Mouse (Mus musculus): ENCODE data around the gene Egln2. TPM values are rescaled to one million over a fixed set of nuclear protein-coding genes. Genes with fewer than 3 reads are reported as not detected.
A peak's percentile ranks its signal among the peaks of the same experiment; 100 is the strongest.

The Egln2 gene
- polyA plus RNA-seq, 1 experiment from 2014 or later, result 48.4 TPM

- H3K4me1 ChIP-seq (ENCODE audit: control insufficient read depth, insufficient read depth, low read length), result peaks cover 13% of the 10 kb centered on the region
- peak overlapping the region; percentile 50; the same call in 1 of the 2 replicates for H3K9ac ChIP-seq (ENCODE audit: low read length)
- H3K36me3 ChIP-seq (ENCODE audit: control insufficient read depth, insufficient read depth), result peaks cover 3% of the 10 kb centered on the region; the same call in 1 of the 2 replicates
- WGBS, result 43% methylated on average over 16 of the region's 16 CpGs
- no peak for ATAC-seq (replicated peaks; ENCODE audit: extremely low read depth, insufficient read depth, low FRiP score)
- H3K4me3 ChIP-seq (ENCODE audit: low read length), result peak overlapping the region; percentile 89
- no peaks in the 10 kb centered on the region for H3K27me3 ChIP-seq (ENCODE audit: control insufficient read depth, insufficient read depth, low read length)
- H3K4me2 ChIP-seq (ENCODE audit: low read depth, low read length), result peak overlapping the region; percentile 62
- H3K9me3 ChIP-seq (replicated peaks; ENCODE audit: control insufficient read depth, low read length), result no peaks in the 10 kb centered on the region
- peak overlapping the region; percentile 64 for H3K27ac ChIP-seq (ENCODE audit: low read length)
These were observed 12.8 kb upstream of the Egln2 start for GRCm38 (mm10) chr7:27179217-27179918.

GRCm38 (mm10) chr7:27178324-27179216 is 12.0 kb upstream of the Egln2 start, which contains the start of gene Rab4b:
Gene Rab4b (minus strand): TSS chr7:27178896.
- no peaks in the 10 kb centered on the region for H3K9me3 ChIP-seq (replicated peaks; ENCODE audit: control insufficient read depth, low read length)
- peak within 1 kb of the TSS; percentile 89 for H3K4me3 ChIP-seq (ENCODE audit: low read length)
- peak; percentile 98 for ATAC-seq (replicated peaks; ENCODE audit: extremely low read depth, insufficient read depth, low FRiP score)
- H3K27ac ChIP-seq (ENCODE audit: low read length), result peak within 1 kb of the TSS; percentile 95
- no peaks in the 10 kb centered on the region for H3K27me3 ChIP-seq (ENCODE audit: control insufficient read depth, insufficient read depth, low read length)
- H3K9ac ChIP-seq (ENCODE audit: low read length), result peak within 1 kb of the TSS; percentile 79
- H3K4me1 ChIP-seq (ENCODE audit: control insufficient read depth, insufficient read depth, low read length), result peaks cover 13% of the 10 kb centered on the region
- H3K36me3 ChIP-seq (ENCODE audit: control insufficient read depth, insufficient read depth), result 0 out of 2 replicates have a peak, but pooled peaks cover 5% of the 10 kb centered on the region
- 1% methylated on average over 50 of the region's 53 CpGs for WGBS
- peak within 1 kb of the TSS; percentile 71 for H3K4me2 ChIP-seq (ENCODE audit: low read depth, low read length)

- peak overlapping the region; percentile 89 for H3K4me3 ChIP-seq (ENCODE audit: low read length)
- peaks cover 13% of the 10 kb centered on the region for H3K4me1 ChIP-seq (ENCODE audit: control insufficient read depth, insufficient read depth, low read length)
- no peaks in the 10 kb centered on the region for H3K27me3 ChIP-seq (ENCODE audit: control insufficient read depth, insufficient read depth, low read length)
- 22% methylated on average over 4 of the region's 4 CpGs for WGBS
- 0 out of 2 replicates have a peak, but pooled peaks cover 10% of the 10 kb centered on the region for H3K36me3 ChIP-seq (ENCODE audit: control insufficient read depth, insufficient read depth)
- H3K9me3 ChIP-seq (replicated peaks; ENCODE audit: control insufficient read depth, low read length), result no peaks in the 10 kb centered on the region
- peak overlapping the region; percentile 95 for H3K27ac ChIP-seq (ENCODE audit: low read length)
- H3K9ac ChIP-seq (ENCODE audit: low read length), result peak overlapping the region; percentile 79
- no peak for ATAC-seq (replicated peaks; ENCODE audit: extremely low read depth, insufficient read depth, low FRiP score)
- H3K4me2 ChIP-seq (ENCODE audit: low read depth, low read length), result peak overlapping the region; percentile 71
These were observed 11.3 kb upstream of the Egln2 start for GRCm38 (mm10) chr7:27177942-27178323.

- Histone ChIP-seq H3K9ac (ENCODE audit: low read length) (no peak overlapping the region), H3K27me3 (ENCODE audit: control insufficient read depth, insufficient read depth, low read length) (no peaks in the 10 kb centered on the region), H3K27ac (ENCODE audit: low read length) (no peak overlapping the region), H3K4me2 (ENCODE audit: low read depth, low read length) (no peak overlapping the region), H3K9me3 (replicated peaks; ENCODE audit: control insufficient read depth, low read length) (no peaks in the 10 kb centered on the region), H3K36me3 (ENCODE audit: control insufficient read depth, insufficient read depth) (peaks cover 30% of the 10 kb centered on the region), H3K4me3 (ENCODE audit: low read length) (no peak overlapping the region), H3K4me1 (ENCODE audit: control insufficient read depth, insufficient read depth, low read length) (peaks cover 12% of the 10 kb centered on the region)
- WGBS, result 76% methylated on average over 7 of the region's 7 CpGs
- ATAC-seq (replicated peaks; ENCODE audit: extremely low read depth, insufficient read depth, low FRiP score), result no peak
These were observed 8.3 kb upstream of the Egln2 start for GRCm38 (mm10) chr7:27174896-27175295.

- H3K4me3 ChIP-seq (ENCODE audit: low read length), result no peak overlapping the region
- H3K27me3 ChIP-seq (ENCODE audit: control insufficient read depth, insufficient read depth, low read length), result no peaks in the 10 kb centered on the region
- no peak overlapping the region for H3K9ac ChIP-seq (ENCODE audit: low read length)
- 92% methylated on average over 15 of the region's 15 CpGs for WGBS
- no peak for ATAC-seq (replicated peaks; ENCODE audit: extremely low read depth, insufficient read depth, low FRiP score)
- H3K4me2 ChIP-seq (ENCODE audit: low read depth, low read length), result no peak overlapping the region
- H3K27ac ChIP-seq (ENCODE audit: low read length), result no peak overlapping the region
- peaks cover 8% of the 10 kb centered on the region; the same call in 1 of the 2 replicates for H3K4me1 ChIP-seq (ENCODE audit: control insufficient read depth, insufficient read depth, low read length)
- H3K9me3 ChIP-seq (replicated peaks; ENCODE audit: control insufficient read depth, low read length), result no peaks in the 10 kb centered on the region
- H3K36me3 ChIP-seq (ENCODE audit: control insufficient read depth, insufficient read depth), result peaks cover 30% of the 10 kb centered on the region
These were observed 7.9 kb upstream of the Egln2 start for GRCm38 (mm10) chr7:27174496-27174895.

GRCm38 (mm10) chr7:27170981-27171380 is 4.4 kb upstream of the Egln2 start:
- H3K4me3 ChIP-seq (ENCODE audit: low read length), result no peak overlapping the region
- no peak overlapping the region for H3K27ac ChIP-seq (ENCODE audit: low read length)
- no peaks in the 10 kb centered on the region for H3K27me3 ChIP-seq (ENCODE audit: control insufficient read depth, insufficient read depth, low read length)
- H3K4me2 ChIP-seq (ENCODE audit: low read depth, low read length), result no peak overlapping the region
- ATAC-seq (replicated peaks; ENCODE audit: extremely low read depth, insufficient read depth, low FRiP score), result no peak
- no peaks in the 10 kb centered on the region for H3K9me3 ChIP-seq (replicated peaks; ENCODE audit: control insufficient read depth, low read length)
- H3K9ac ChIP-seq (ENCODE audit: low read length), result no peak overlapping the region
- H3K36me3 ChIP-seq (ENCODE audit: control insufficient read depth, insufficient read depth), result peaks cover 30% of the 10 kb centered on the region
- peaks cover 5% of the 10 kb centered on the region; the same call in 1 of the 2 replicates for H3K4me1 ChIP-seq (ENCODE audit: control insufficient read depth, insufficient read depth, low read length)
- 88% methylated on average over 3 of the region's 3 CpGs for WGBS

GRCm38 (mm10) chr7:27168371-27168770 is 1.8 kb upstream of the Egln2 start:
- Histone ChIP-seq H3K9ac (ENCODE audit: low read length) (no peak overlapping the region), H3K4me1 (ENCODE audit: control insufficient read depth, insufficient read depth, low read length) (peaks cover 27% of the 10 kb centered on the region), H3K27ac (ENCODE audit: low read length) (no peak overlapping the region), H3K4me3 (ENCODE audit: low read length) (no peak overlapping the region), H3K27me3 (ENCODE audit: control insufficient read depth, insufficient read depth, low read length) (no peaks in the 10 kb centered on the region), H3K9me3 (replicated peaks; ENCODE audit: control insufficient read depth, low read length) (no peaks in the 10 kb centered on the region), H3K4me2 (ENCODE audit: low read depth, low read length) (no peak overlapping the region), H3K36me3 (ENCODE audit: control insufficient read depth, insufficient read depth) (peaks cover 32% of the 10 kb centered on the region)
- no peak for ATAC-seq (replicated peaks; ENCODE audit: extremely low read depth, insufficient read depth, low FRiP score)
- 92% methylated on average over 5 of the region's 5 CpGs for WGBS

- Histone ChIP-seq H3K9me3 (replicated peaks; ENCODE audit: control insufficient read depth, low read length) (no peaks in the 10 kb centered on the region), H3K9ac (ENCODE audit: low read length) (peak overlapping the region; percentile 85), H3K4me3 (ENCODE audit: low read length) (peak overlapping the region; percentile 73), H3K27me3 (ENCODE audit: control insufficient read depth, insufficient read depth, low read length) (no peaks in the 10 kb centered on the region), H3K36me3 (ENCODE audit: control insufficient read depth, insufficient read depth) (peaks cover 28% of the 10 kb centered on the region), H3K4me1 (ENCODE audit: control insufficient read depth, insufficient read depth, low read length) (peaks cover 34% of the 10 kb centered on the region), H3K4me2 (ENCODE audit: low read depth, low read length) (peak overlapping the region; percentile 73), H3K27ac (ENCODE audit: low read length) (peak overlapping the region; percentile 96)
- ATAC-seq (replicated peaks; ENCODE audit: extremely low read depth, insufficient read depth, low FRiP score), result no peak
- WGBS, result 71% methylated on average over 11 of the region's 11 CpGs
These were observed 983 bp upstream of the Egln2 start for GRCm38 (mm10) chr7:27167475-27168094.

Data from heart, embryonic 16.5 days (tissue).